Mouse (Mus musculus) G1E (cell line): ENCODE results near the gene St7l. TPM values are rescaled to one million over a fixed set of nuclear protein-coding genes. Genes with fewer than 3 reads are reported as not detected.

Experiments used
- ATAC-seq: 2 replicates; pipeline ENCODE4 v1.8.0; 2016; ENCODE audit warnings: mild to moderate bottlenecking; ENCODE audit not compliant: insufficient number of reproducible peaks, poor library complexity, low FRiP score, severe bottlenecking; ENCODE audit errors: extremely low read depth
- DNase-seq: peaks from one replicate; pipeline ENCODE4 v3.0.0; 2012; ENCODE audit warnings: low spot score
- H3K27me3 ChIP-seq: 2 replicates; pipeline ENCODE4 v1.6.1; 2012; ENCODE audit warnings: mild to moderate bottlenecking, low read length, inconsistent platforms; ENCODE audit not compliant: insufficient read depth
- H3K36me3 ChIP-seq: replicated peaks from 2 replicates; pipeline ENCODE3; 2012; ENCODE audit warnings: mild to moderate bottlenecking, inconsistent platforms
- H3K4me1 ChIP-seq: 2 replicates; pipeline ENCODE4 v1.6.1; 2012; ENCODE audit warnings: low read depth, low read length, inconsistent platforms, mixed read lengths; ENCODE audit not compliant: insufficient read depth
- H3K4me3 ChIP-seq: 2 replicates; pipeline ENCODE4 v1.5.1; 2012; ENCODE audit warnings: low read depth, mild to moderate bottlenecking, inconsistent platforms, low read length, moderate library complexity, mixed read lengths
- H3K9me3 ChIP-seq: replicated peaks from 2 replicates; pipeline ENCODE4 v1.6.1; 2012; ENCODE audit warnings: inconsistent platforms
- CTCF ChIP-seq: IDR thresholded peaks from 2 replicates; pipeline ENCODE4 v1.5.1; 2012; ENCODE audit warnings: low read depth, low read length, inconsistent platforms, mixed read lengths
- GATA1 ChIP-seq: IDR thresholded peaks from 2 replicates; pipeline ENCODE4 v1.6.1; 2012; ENCODE audit warnings: borderline replicate concordance, low read length, inconsistent platforms, mixed read lengths
- GATA2 ChIP-seq: IDR thresholded peaks from 2 replicates; pipeline ENCODE4 v1.6.1; 2012; ENCODE audit warnings: low read depth, low read length, inconsistent platforms, borderline replicate concordance
- POLR2AphosphoS5 ChIP-seq: IDR thresholded peaks from 2 replicates; pipeline ENCODE4 v1.6.1; 2012; ENCODE audit warnings: low read depth, low read length, inconsistent platforms; ENCODE audit not compliant: insufficient replicate concordance
- TAL1 ChIP-seq: conservative IDR thresholded peaks from 2 replicates; pipeline ENCODE4 v1.6.1; 2012; ENCODE audit warnings: low read depth, low read length, inconsistent platforms, mixed read lengths
- polyA plus RNA-seq: library from polyadenylated mRNA; stranded (reverse); fragments of >175 nt; gene quantifications from 2 replicates; pipeline ENCODE4 v1.2.3, GENCODE M21; 2012
- total RNA-seq, 2 experiments: library from RNA; stranded (forward) in 1 of 2; stranded (reverse) in 1 of 2; fragments of 200-1000 nt in 1 of 2; fragments of >200 nt in 1 of 2; fragmentation: Nextera tagmentation in 1 of 2; gene quantifications; 2 replicates each; pipeline ENCODE4 v1.2.3; 2014 to 2017

St7l gene
- total and polyA plus RNA-seq, 3 experiments, result 3.1 to 32.7 (median 25.9) TPM

DNA sequence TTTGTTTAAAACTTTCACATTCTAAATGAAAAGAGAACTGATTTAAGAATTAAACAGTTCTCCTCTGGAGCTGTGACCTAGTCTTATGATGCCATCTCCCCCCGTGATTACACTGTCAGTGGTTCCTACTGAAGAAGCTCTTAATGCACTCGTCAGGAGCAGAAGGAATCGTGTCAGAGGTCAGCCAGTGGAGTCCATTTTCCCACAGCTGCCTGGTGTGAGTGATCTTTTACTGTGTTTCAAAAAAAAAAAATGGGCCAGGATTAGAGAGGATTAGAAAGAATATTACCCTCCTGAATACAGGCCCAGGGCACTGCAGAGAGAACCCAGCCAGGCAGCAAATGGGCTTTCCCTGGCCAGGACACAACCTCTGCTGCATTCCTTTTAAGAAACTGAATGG is 51.2 kb downstream of the St7l start:
- Histone ChIP-seq H3K4me3 (no peak overlapping the region), H3K36me3 (peaks cover 35% of the 10 kb centered on the region), H3K4me1 (no peaks in the 10 kb centered on the region), H3K9me3 (no peaks in the 10 kb centered on the region), H3K27me3 (no peaks in the 10 kb centered on the region)
- TF ChIP-seq GATA1, result no peak
- DNase-seq (no peak), ATAC-seq (no peak)

DNA sequence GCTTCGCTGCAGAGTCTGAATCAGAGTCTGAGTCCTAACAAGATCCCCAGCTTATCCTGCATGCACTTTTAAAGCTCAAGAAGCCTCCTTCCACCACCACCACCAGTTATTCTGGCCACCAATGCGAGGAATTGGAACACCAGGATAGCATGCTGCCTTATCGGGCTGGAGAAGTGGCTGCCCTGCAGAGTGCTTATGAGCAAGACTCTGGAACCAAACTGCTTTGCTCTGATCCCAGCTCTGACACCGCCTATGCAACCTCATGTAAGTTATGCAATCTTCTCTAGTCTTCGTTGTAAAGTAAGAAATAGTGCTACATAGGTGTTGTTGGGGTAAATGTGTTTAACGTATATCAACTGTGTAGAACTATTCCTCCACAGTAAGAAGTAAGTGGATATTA is 65.6 kb downstream of the St7l start:
- no peak for TF ChIP-seq GATA1
- TF ChIP-seq GATA2, result no peak
- no peak for TF ChIP-seq POLR2AphosphoS5
- TF ChIP-seq TAL1, result no peak
- TF ChIP-seq CTCF, result no peak
- ATAC-seq (no peak), DNase-seq (no peak)
- peaks cover 39% of the 10 kb centered on the region for H3K36me3 ChIP-seq
- no peaks in the 10 kb centered on the region for H3K9me3 ChIP-seq
- no peaks in the 10 kb centered on the region for H3K4me1 ChIP-seq
- no peaks in the 10 kb centered on the region for H3K27me3 ChIP-seq
- H3K4me3 ChIP-seq, result no peak overlapping the region

DNA sequence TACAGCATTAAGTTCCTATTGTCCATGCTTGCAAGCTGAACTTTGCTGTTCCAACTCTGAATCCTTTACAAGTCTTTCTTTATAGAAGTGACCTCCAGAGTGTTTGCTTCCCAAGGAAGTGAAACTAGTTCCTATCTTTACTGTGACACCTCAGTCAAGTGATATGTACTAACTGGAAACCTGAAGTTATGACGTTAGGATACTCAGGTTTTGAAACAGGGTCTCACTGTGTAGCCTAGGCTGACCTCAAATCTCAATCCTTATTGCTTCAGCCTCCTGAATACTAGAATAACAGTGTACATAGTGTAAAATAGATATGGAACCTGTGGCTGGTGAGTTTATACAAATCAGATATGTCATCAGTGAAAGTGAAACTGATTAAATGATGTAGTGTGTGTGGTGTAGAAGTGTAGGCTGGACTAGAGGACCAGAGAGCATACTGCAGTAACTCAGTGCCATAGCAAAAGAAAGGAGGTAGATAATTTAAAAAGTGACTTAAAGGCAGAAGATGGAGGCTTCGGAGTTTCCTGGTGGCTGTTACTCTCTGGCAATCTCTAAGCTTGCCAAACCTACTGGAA is 74.0 kb downstream of the St7l start:
- Histone ChIP-seq H3K27me3 (no peaks in the 10 kb centered on the region), H3K4me3 (no peak overlapping the region), H3K36me3 (peaks cover 58% of the 10 kb centered on the region), H3K9me3 (no peaks in the 10 kb centered on the region), H3K4me1 (no peaks in the 10 kb centered on the region)
- TF ChIP-seq POLR2AphosphoS5 (no peak), CTCF (no peak), GATA2 (no peak), GATA1 (no peak), TAL1 (no peak)
- ATAC-seq, result no peak
- no peak for DNase-seq

DNA sequence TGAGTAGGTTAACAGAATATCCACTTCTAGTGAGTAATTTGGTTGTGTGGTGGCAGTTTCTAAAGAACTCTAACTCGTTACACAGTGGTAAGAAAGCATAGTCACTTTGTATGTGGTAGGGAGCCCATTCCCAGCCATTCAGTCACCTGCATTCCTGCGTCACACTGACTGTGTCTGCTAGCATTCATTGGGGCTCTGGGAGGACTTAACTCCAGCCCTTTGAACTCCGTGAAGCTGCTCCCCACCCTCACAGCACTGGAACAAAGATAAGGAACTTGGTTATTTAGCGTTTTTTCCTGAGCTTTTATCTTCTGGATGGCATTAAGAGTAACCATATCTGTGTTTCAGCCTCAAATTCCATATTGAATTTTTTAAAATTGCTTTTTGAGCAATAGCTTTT is 74.5 kb downstream of the St7l start:
- no peaks in the 10 kb centered on the region for H3K9me3 ChIP-seq
- no peak overlapping the region for H3K4me3 ChIP-seq
- DNase-seq (no peak), ATAC-seq (no peak)
- H3K4me1 ChIP-seq, result no peaks in the 10 kb centered on the region
- H3K27me3 ChIP-seq, result no peaks in the 10 kb centered on the region
- TF ChIP-seq CTCF, result no peak
- no peak for TF ChIP-seq TAL1
- TF ChIP-seq GATA2, result no peak
- TF ChIP-seq POLR2AphosphoS5, result no peak
- no peak for TF ChIP-seq GATA1
- peaks cover 61% of the 10 kb centered on the region for H3K36me3 ChIP-seq

DNA sequence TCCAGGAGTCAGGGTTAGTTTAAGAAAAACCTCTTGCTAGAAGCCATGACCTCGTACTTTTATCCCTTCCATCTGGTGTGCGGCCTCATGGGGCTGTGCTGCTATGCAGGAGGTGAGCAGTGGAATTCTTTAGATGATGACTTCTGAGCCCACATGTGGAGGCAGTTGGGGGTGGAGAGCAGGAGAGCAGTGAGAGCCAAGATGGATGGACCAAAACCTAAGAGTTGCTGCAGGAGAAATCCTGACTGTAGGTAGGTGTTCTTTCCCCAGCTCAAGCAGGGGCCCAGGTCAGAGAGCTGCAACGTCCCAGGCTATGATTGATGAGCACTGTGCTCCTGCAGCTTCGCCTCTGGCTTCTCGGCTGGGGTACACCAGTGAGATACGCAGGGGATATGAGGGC is 76.9 kb downstream of the St7l start:
- DNase-seq, result no peak
- Histone ChIP-seq H3K27me3 (no peaks in the 10 kb centered on the region), H3K4me1 (no peaks in the 10 kb centered on the region), H3K36me3 (peaks cover 73% of the 10 kb centered on the region), H3K4me3 (no peak overlapping the region), H3K9me3 (no peaks in the 10 kb centered on the region)
- no peak for TF ChIP-seq GATA1
- no peak for TF ChIP-seq TAL1
- no peak for TF ChIP-seq POLR2AphosphoS5
- no peak for TF ChIP-seq GATA2
- TF ChIP-seq CTCF, result no peak
- no peak for ATAC-seq

DNA sequence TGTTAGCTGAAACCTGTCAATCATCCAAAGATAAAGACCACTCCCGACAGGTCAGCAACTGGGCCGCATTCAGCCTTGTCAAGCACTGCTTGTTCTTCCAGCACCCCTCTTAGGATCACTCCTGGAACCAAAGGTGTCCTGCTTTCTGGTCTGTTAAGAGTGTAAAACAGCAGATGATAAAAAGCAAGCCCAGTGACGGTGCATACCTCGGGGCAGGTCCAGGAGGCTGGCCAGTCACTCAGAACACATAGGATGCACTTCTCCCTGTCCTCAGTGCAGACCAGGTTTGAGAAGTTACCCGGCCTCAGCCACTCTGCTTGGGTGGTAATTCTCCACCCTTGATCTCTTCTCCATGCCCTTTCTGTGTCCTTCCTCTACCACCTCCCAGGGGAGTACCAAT is 78.9 kb downstream of the St7l start:
- ATAC-seq, result no peak
- TF ChIP-seq GATA2 (no peak), GATA1 (no peak), POLR2AphosphoS5 (no peak), CTCF (no peak), TAL1 (no peak)
- H3K4me1 ChIP-seq, result no peaks in the 10 kb centered on the region
- H3K9me3 ChIP-seq, result no peaks in the 10 kb centered on the region
- H3K4me3 ChIP-seq, result no peak overlapping the region
- no peaks in the 10 kb centered on the region for H3K27me3 ChIP-seq
- H3K36me3 ChIP-seq, result peaks cover 81% of the 10 kb centered on the region
- no peak for DNase-seq
